Mouse (Mus musculus): Measurements from ENCODE around the gene Inpp4b.

DNA sequence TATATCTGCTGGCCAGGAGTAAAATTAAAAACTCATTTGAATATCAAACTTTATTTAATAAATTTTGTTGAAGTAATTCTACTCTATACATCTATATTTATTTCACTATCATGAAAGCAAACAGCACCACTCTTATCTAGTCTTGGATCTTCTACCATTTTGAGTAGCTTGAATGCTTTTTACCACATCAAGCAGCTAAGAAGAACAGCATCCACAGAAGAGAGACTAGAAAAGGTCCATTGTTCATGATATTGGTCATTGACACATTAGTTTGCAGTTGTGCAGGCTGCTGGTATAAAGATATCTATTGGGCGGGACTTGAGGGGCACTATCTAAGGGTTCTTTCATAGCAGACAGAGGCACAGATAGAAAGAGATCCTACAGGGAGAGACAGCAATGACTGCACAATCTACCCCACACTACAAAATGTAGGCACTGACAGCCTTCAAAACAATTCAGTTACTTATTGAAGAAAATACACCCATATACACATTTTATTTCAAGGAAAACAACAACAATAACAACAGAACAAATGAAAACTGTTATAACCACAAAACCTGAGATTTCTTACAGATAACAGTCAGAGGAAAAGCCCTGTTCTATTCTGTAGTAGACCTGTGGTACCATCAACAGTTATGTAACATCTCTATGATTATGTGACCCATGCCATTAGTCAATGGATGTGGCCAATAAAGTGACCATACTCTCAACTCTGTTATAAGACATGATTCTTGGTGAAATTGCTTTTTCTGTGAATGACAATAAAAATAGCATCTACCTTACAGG is 230.2 kb downstream of the Inpp4b start:
- no peak for TF ChIP-seq POLR2A (IDR thresholded peaks at IDR 0.05; ENCODE audit: borderline replicate concordance, low read depth, low read length)
- TF ChIP-seq CTCF (IDR thresholded peaks at IDR 0.05; ENCODE audit: low read depth, low read length): no peak

Measured in bone marrow macrophage, adult 2 months (primary cell).